Mouse (Mus musculus) embryonic facial prominence, embryonic 13.5 days (tissue): ENCODE measurements around the gene Ell. TPM values are rescaled to one million over a fixed set of nuclear protein-coding genes. Genes with fewer than 3 reads are reported as not detected.

ENCODE experiments used
- ATAC-seq: fragments of 200-750 bp; cut with Nextera tagmentation; 2 replicates; pipeline ENCODE4 v1.8.0; 2017; ENCODE audit warnings: low read depth; ENCODE audit not compliant: insufficient number of reproducible peaks, insufficient read depth, low FRiP score, low TSS enrichment
- H3K27ac ChIP-seq: fragments of 300-500 bp; sonication (generic); 2 replicates; pipeline ENCODE4 v1.5.1; 2015; ENCODE audit warnings: moderate library complexity, mild to moderate bottlenecking, inconsistent platforms
- H3K27me3 ChIP-seq: fragments of 300-500 bp; sonication (generic); 2 replicates; pipeline ENCODE4 v1.6.1; 2015; ENCODE audit warnings: mild to moderate bottlenecking, inconsistent platforms
- H3K36me3 ChIP-seq: fragments of 300-500 bp; sonication (generic); 2 replicates; pipeline ENCODE4 v1.6.1; 2015; ENCODE audit warnings: mild to moderate bottlenecking, inconsistent platforms
- H3K4me1 ChIP-seq: fragments of 300-500 bp; sonication (generic); 2 replicates; pipeline ENCODE4 v1.6.1; 2015; ENCODE audit warnings: inconsistent platforms
- H3K4me2 ChIP-seq: fragments of 300-500 bp; sonication (generic); 2 replicates; pipeline ENCODE4 v1.6.1; 2015; ENCODE audit warnings: moderate library complexity, mild to moderate bottlenecking, inconsistent platforms
- H3K4me3 ChIP-seq: fragments of 300-500 bp; sonication (generic); 2 replicates; pipeline ENCODE4 v1.5.1; 2015; ENCODE audit warnings: mild to moderate bottlenecking, inconsistent platforms
- H3K9ac ChIP-seq: fragments of 300-500 bp; sonication (generic); 2 replicates; pipeline ENCODE4 v1.6.1; 2015; ENCODE audit warnings: mild to moderate bottlenecking, inconsistent platforms
- H3K9me3 ChIP-seq: fragments of 300-500 bp; sonication (generic); 2 replicates; pipeline ENCODE4 v1.6.1; 2016; ENCODE audit warnings: inconsistent platforms
- WGBS: fragments of 180-500 bp; shearing (Covaris S2); methylation state at CpG from one replicate; pipeline ENCODE4 v1.1.7; 2015; ENCODE audit warnings: mixed read lengths; 5-methylcytosine and 5-hydroxymethylcytosine counted together
- polyA plus RNA-seq: library from polyadenylated mRNA; unstranded; fragments of >200 nt; fragmentation: Nextera tagmentation; extraction: Ambion mirVana; gene quantifications from 2 replicates; pipeline ENCODE4 v1.2.1, GENCODE M21; 2015

Ell gene
- polyA plus RNA-seq, 1 experiment from 2014 or later = 20.6 TPM

GRCm38 (mm10) chr8:70540507-70541071 lies 1.3 kb downstream of the Ell start:
- no peak for ATAC-seq
- Histone ChIP-seq H3K4me1 (peaks cover 35% of the 10 kb centered on the region), H3K4me3 (peak overlapping the region; percentile 81), H3K27me3 (no peaks in the 10 kb centered on the region), H3K27ac (peak overlapping the region; percentile 92; the same call in 1 of the 2 replicates), H3K9ac (peak overlapping the region; percentile 93), H3K9me3 (no peaks in the 10 kb centered on the region), H3K4me2 (peak overlapping the region; percentile 96), H3K36me3 (peaks cover 25% of the 10 kb centered on the region)
- 42% methylated on average over 7 of the region's 7 CpGs for WGBS

- H3K4me1 ChIP-seq = peaks cover 35% of the 10 kb centered on the region
- H3K4me2 ChIP-seq = peak overlapping the region; percentile 96
- ATAC-seq = no peak
- H3K36me3 ChIP-seq = peaks cover 20% of the 10 kb centered on the region
- peak overlapping the region; percentile 93; the same call in 1 of the 2 replicates for H3K9ac ChIP-seq
- no peak overlapping the region for H3K27ac ChIP-seq
- H3K9me3 ChIP-seq = no peaks in the 10 kb centered on the region
- 89% methylated on average over 5 of the region's 5 CpGs for WGBS
- peak overlapping the region; percentile 81 for H3K4me3 ChIP-seq
- no peaks in the 10 kb centered on the region for H3K27me3 ChIP-seq
These were observed 1.8 kb downstream of the Ell start for GRCm38 (mm10) chr8:70541081-70541480.

GRCm38 (mm10) chr8:70544200-70544687 lies 5.0 kb downstream of the Ell start:
- H3K9ac ChIP-seq = 0 out of 2 replicates have a peak overlapping the region, but pooled peaks have one; percentile 41
- no peaks in the 10 kb centered on the region for H3K9me3 ChIP-seq
- no peak overlapping the region for H3K4me2 ChIP-seq
- 71% methylated on average over 6 of the region's 6 CpGs for WGBS
- peaks cover 30% of the 10 kb centered on the region for H3K4me1 ChIP-seq
- H3K27ac ChIP-seq = no peak overlapping the region
- peaks cover 4% of the 10 kb centered on the region; the same call in 1 of the 2 replicates for H3K36me3 ChIP-seq
- H3K27me3 ChIP-seq = no peaks in the 10 kb centered on the region
- H3K4me3 ChIP-seq = no peak overlapping the region
- no peak for ATAC-seq

- no peak overlapping the region for H3K4me2 ChIP-seq
- H3K4me3 ChIP-seq = no peak overlapping the region
- ATAC-seq = no peak
- no peaks in the 10 kb centered on the region for H3K27me3 ChIP-seq
- peaks cover 4% of the 10 kb centered on the region; the same call in 1 of the 2 replicates for H3K36me3 ChIP-seq
- H3K4me1 ChIP-seq = peaks cover 16% of the 10 kb centered on the region
- H3K9ac ChIP-seq = no peak overlapping the region
- 85% methylated on average over 4 of the region's 4 CpGs for WGBS
- no peaks in the 10 kb centered on the region for H3K9me3 ChIP-seq
- no peak overlapping the region for H3K27ac ChIP-seq
These were observed 7.2 kb downstream of the Ell start for GRCm38 (mm10) chr8:70546412-70546811.

GRCm38 (mm10) chr8:70547762-70548161 lies 8.5 kb downstream of the Ell start:
- no peak overlapping the region for H3K27ac ChIP-seq
- no peak for ATAC-seq
- H3K9ac ChIP-seq = no peak overlapping the region
- 84% methylated on average over 6 of the region's 6 CpGs for WGBS
- H3K4me3 ChIP-seq = no peak overlapping the region
- no peaks in the 10 kb centered on the region for H3K27me3 ChIP-seq
- no peak overlapping the region for H3K4me2 ChIP-seq
- H3K9me3 ChIP-seq = no peaks in the 10 kb centered on the region
- H3K4me1 ChIP-seq = peaks cover 16% of the 10 kb centered on the region
- H3K36me3 ChIP-seq = peaks cover 4% of the 10 kb centered on the region; the same call in 1 of the 2 replicates

- 0 out of 2 replicates have a peak, but pooled peaks cover 4% of the 10 kb centered on the region for H3K36me3 ChIP-seq
- 90% methylated on average over 10 of the region's 10 CpGs for WGBS
- no peak overlapping the region for H3K4me3 ChIP-seq
- peaks cover 18% of the 10 kb centered on the region for H3K4me1 ChIP-seq
- H3K27me3 ChIP-seq = no peaks in the 10 kb centered on the region
- no peak overlapping the region for H3K4me2 ChIP-seq
- no peaks in the 10 kb centered on the region for H3K9me3 ChIP-seq
- no peak for ATAC-seq
- H3K27ac ChIP-seq = no peak overlapping the region
- no peak overlapping the region for H3K9ac ChIP-seq
These were observed 10.3 kb downstream of the Ell start for GRCm38 (mm10) chr8:70549412-70550184.

- Histone ChIP-seq H3K27ac (no peak overlapping the region), H3K4me2 (no peak overlapping the region), H3K27me3 (no peaks in the 10 kb centered on the region), H3K36me3 (no peaks in the 10 kb centered on the region; the same call in 1 of the 2 replicates), H3K4me1 (peaks cover 18% of the 10 kb centered on the region), H3K9ac (no peak overlapping the region), H3K4me3 (no peak overlapping the region), H3K9me3 (no peaks in the 10 kb centered on the region)
- ATAC-seq = no peak
- WGBS = 65% methylated on average over 3 of the region's 3 CpGs
These were observed 12.4 kb downstream of the Ell start for GRCm38 (mm10) chr8:70551558-70552161.

GRCm38 (mm10) chr8:70552836-70553235 lies 13.6 kb downstream of the Ell start:
- Histone ChIP-seq H3K4me3 (no peak overlapping the region), H3K4me1 (peaks cover 18% of the 10 kb centered on the region), H3K27ac (no peak overlapping the region), H3K36me3 (peaks cover 2% of the 10 kb centered on the region; the same call in 1 of the 2 replicates), H3K4me2 (no peak overlapping the region), H3K27me3 (no peaks in the 10 kb centered on the region), H3K9ac (no peak overlapping the region), H3K9me3 (no peaks in the 10 kb centered on the region)
- no peak for ATAC-seq
- 76% methylated on average over 1 of the region's 1 CpGs for WGBS

- Histone ChIP-seq H3K27ac (no peak overlapping the region), H3K4me2 (no peak overlapping the region), H3K4me1 (peaks cover 24% of the 10 kb centered on the region), H3K9me3 (no peaks in the 10 kb centered on the region), H3K4me3 (no peak overlapping the region), H3K9ac (no peak overlapping the region), H3K36me3 (peaks cover 2% of the 10 kb centered on the region; the same call in 1 of the 2 replicates), H3K27me3 (no peaks in the 10 kb centered on the region)
- ATAC-seq = no peak
These were observed 14.5 kb downstream of the Ell start for GRCm38 (mm10) chr8:70553740-70554139.

GRCm38 (mm10) chr8:70555079-70555747 lies 16.0 kb downstream of the Ell start:
- 93% methylated on average over 4 of the region's 4 CpGs for WGBS
- Histone ChIP-seq H3K36me3 (peaks cover 6% of the 10 kb centered on the region; the same call in 1 of the 2 replicates), H3K9ac (no peak overlapping the region), H3K27ac (no peak overlapping the region), H3K4me2 (no peak overlapping the region), H3K9me3 (no peaks in the 10 kb centered on the region), H3K4me1 (peaks cover 24% of the 10 kb centered on the region), H3K27me3 (no peaks in the 10 kb centered on the region), H3K4me3 (no peak overlapping the region)
- ATAC-seq = no peak

GRCm38 (mm10) chr8:70558334-70558733 lies 19.1 kb downstream of the Ell start:
- Histone ChIP-seq H3K27ac (0 out of 2 replicates have a peak overlapping the region, but pooled peaks have one; percentile 33), H3K9me3 (no peaks in the 10 kb centered on the region), H3K9ac (peak overlapping the region; percentile 40; the same call in 1 of the 2 replicates), H3K36me3 (peaks cover 6% of the 10 kb centered on the region; the same call in 1 of the 2 replicates), H3K27me3 (no peaks in the 10 kb centered on the region), H3K4me1 (peaks cover 12% of the 10 kb centered on the region), H3K4me2 (no peak overlapping the region), H3K4me3 (no peak overlapping the region)
- 74% methylated on average over 4 of the region's 4 CpGs for WGBS
- ATAC-seq = no peak
